Mouse (Mus musculus) hindbrain, embryonic 11.5 days (tissue): Measurements from ENCODE around the gene Gm42372. TPM values are rescaled to one million over a fixed set of nuclear protein-coding genes. Genes with fewer than 3 reads are reported as not detected.

Experiments used
- ATAC-seq: fragments of 200-750 bp; cut with Nextera tagmentation; 2 replicates; pipeline ENCODE4 v1.8.0; 2017; ENCODE audit warnings: mild to moderate bottlenecking, moderate TSS enrichment, moderate library complexity; ENCODE audit not compliant: low FRiP score
- DNase-seq: peaks from one replicate; pipeline ENCODE4 v3.0.0-alpha.2; 2015; ENCODE audit warnings: low spot score
- H3K27ac ChIP-seq: fragments of 300-500 bp; sonication (generic); 2 replicates; pipeline ENCODE4 v1.5.1; 2014; ENCODE audit warnings: mild to moderate bottlenecking, low read depth, low read length
- H3K27me3 ChIP-seq: fragments of 300-500 bp; sonication (generic); 2 replicates; pipeline ENCODE4 v1.6.1; 2014; ENCODE audit warnings: mild to moderate bottlenecking, low read length, moderate library complexity, mixed read lengths; ENCODE audit not compliant: control insufficient read depth, insufficient read depth
- H3K36me3 ChIP-seq: fragments of 300-500 bp; sonication (generic); 2 replicates; pipeline ENCODE4 v1.6.1; 2014; ENCODE audit warnings: mild to moderate bottlenecking, low read length, moderate library complexity, mixed read lengths; ENCODE audit not compliant: control insufficient read depth, insufficient read depth
- H3K4me1 ChIP-seq: fragments of 300-500 bp; sonication (generic); replicated peaks from 2 replicates; pipeline ENCODE4 v1.6.1; 2014; ENCODE audit warnings: low read length, mixed read lengths; ENCODE audit not compliant: control insufficient read depth, insufficient read depth
- H3K4me2 ChIP-seq: fragments of 300-500 bp; sonication (generic); replicated peaks from 2 replicates; pipeline ENCODE4 v1.6.1; 2014; ENCODE audit warnings: mild to moderate bottlenecking, low read depth, low read length
- H3K4me3 ChIP-seq: fragments of 300-500 bp; sonication (generic); 2 replicates; pipeline ENCODE4 v1.5.1; 2014; ENCODE audit warnings: low read depth, low read length
- H3K9ac ChIP-seq: fragments of 300-500 bp; sonication (generic); 2 replicates; pipeline ENCODE4 v1.6.1; 2014; ENCODE audit warnings: low read depth, low read length
- H3K9me3 ChIP-seq: fragments of 300-500 bp; sonication (generic); 2 replicates; pipeline ENCODE4 v1.6.1; 2016; ENCODE audit warnings: low read length; ENCODE audit not compliant: control insufficient read depth
- WGBS: fragments of 180-500 bp; shearing (Covaris S2); extraction: QIAGEN DNeasy Blood & Tissue Kit; methylation state at CpG from one replicate; pipeline ENCODE4 v1.1.7; 2014; 5-methylcytosine and 5-hydroxymethylcytosine counted together
- polyA plus RNA-seq: library from polyadenylated mRNA; unstranded; fragments of >200 nt; fragmentation: Nextera tagmentation; extraction: Ambion mirVana; gene quantifications from 2 replicates; pipeline ENCODE4 v1.2.1, GENCODE M21; 2014

Gm42372 gene
- polyA plus RNA-seq, 1 experiment from 2014 or later: 1.7 TPM

DNA sequence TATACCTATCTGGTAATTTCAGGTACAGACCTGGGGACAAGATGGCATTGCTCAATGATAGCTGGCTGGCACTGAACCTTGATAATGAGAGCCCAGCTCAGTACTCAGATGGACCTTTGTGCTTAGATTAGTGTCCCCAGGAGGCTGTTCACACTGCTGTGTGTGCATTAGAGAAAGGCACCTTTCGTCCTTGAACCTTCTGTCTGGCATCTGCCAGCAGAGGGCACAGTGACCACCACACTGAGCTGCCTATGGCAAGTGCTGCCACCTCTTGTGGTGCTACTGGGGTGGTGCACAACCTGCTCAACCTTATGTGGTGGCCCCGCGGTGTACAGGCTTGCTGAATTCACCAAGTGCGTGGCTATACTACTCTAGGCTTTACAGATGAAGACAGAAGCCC lies 24.4 kb downstream of the Gm42372 start:
- Histone ChIP-seq H3K9me3 (no peaks in the 10 kb centered on the region), H3K27ac (no peak overlapping the region), H3K4me3 (no peak overlapping the region), H3K27me3 (no peaks in the 10 kb centered on the region), H3K4me2 (no peak overlapping the region), H3K4me1 (no peaks in the 10 kb centered on the region), H3K9ac (no peak overlapping the region), H3K36me3 (peaks cover 25% of the 10 kb centered on the region)
- WGBS: 93% methylated on average over 4 of the region's 4 CpGs
- ATAC-seq (no peak), DNase-seq (no peak)

DNA sequence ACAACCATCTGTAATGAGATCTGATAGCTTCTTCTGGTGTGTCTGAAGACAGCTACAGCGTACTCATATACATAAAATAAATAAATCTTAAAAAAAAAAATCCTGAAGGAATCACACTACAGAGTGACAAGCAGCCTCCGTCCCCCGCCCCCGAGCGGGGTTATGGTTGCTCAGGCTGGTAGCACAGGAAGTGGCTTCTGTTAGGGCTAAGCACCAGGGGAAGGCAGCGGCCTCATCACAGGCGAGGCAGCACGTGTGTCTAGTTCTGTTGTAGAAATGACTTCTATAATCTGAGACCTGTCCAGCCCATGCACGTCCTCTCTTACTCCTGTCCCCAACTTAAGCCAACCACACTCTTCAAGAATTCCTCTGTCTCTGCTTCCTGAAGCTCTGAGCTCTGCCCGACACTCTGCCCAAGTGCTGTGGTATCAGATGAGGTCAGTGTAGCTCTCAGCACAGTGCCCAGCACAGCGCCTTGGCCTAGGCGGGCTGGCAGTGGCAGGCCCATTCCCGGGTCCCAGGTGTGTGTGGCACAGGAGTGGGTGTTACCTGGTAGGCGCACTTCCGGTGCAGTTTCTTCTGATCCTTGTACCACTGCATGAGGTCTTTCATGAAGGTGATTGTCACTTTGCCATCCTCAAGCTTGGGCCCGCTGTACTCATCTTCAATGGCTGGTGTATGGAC lies 26.6 kb downstream of the Gm42372 start:
- no peak overlapping the region for H3K27ac ChIP-seq
- no peaks in the 10 kb centered on the region for H3K4me1 ChIP-seq
- no peak overlapping the region for H3K4me2 ChIP-seq
- ATAC-seq: no peak
- no peak overlapping the region for H3K9ac ChIP-seq
- peaks cover 25% of the 10 kb centered on the region for H3K36me3 ChIP-seq
- H3K9me3 ChIP-seq: no peaks in the 10 kb centered on the region
- no peaks in the 10 kb centered on the region for H3K27me3 ChIP-seq
- 94% methylated on average over 16 of the region's 16 CpGs for WGBS
- H3K4me3 ChIP-seq: no peak overlapping the region
- DNase-seq: no peak

DNA sequence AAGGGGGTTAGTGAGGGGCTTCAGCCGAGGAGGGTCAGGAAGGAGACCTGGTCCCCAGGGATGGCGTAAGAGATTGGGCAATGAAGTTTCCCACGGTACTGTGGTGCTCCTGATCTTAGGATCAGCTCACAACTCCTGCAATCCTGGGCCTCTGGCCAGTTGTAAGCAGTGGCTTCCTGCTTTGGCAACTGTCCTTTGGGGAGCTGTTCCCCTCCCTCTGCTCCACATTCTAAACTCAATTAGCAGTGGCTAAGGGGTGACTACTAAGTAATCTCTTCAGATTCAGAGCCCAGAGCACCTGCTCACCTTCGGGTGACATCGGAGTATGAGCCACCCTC lies 27.1 kb downstream of the Gm42372 start:
- H3K27ac ChIP-seq: no peak overlapping the region
- ATAC-seq (no peak), DNase-seq (no peak)
- WGBS: 95% methylated on average over 5 of the region's 5 CpGs
- H3K4me3 ChIP-seq: no peak overlapping the region
- H3K9me3 ChIP-seq: no peaks in the 10 kb centered on the region
- no peak overlapping the region for H3K4me2 ChIP-seq
- H3K27me3 ChIP-seq: no peaks in the 10 kb centered on the region
- H3K9ac ChIP-seq: no peak overlapping the region
- H3K36me3 ChIP-seq: peaks cover 25% of the 10 kb centered on the region
- H3K4me1 ChIP-seq: no peaks in the 10 kb centered on the region

DNA sequence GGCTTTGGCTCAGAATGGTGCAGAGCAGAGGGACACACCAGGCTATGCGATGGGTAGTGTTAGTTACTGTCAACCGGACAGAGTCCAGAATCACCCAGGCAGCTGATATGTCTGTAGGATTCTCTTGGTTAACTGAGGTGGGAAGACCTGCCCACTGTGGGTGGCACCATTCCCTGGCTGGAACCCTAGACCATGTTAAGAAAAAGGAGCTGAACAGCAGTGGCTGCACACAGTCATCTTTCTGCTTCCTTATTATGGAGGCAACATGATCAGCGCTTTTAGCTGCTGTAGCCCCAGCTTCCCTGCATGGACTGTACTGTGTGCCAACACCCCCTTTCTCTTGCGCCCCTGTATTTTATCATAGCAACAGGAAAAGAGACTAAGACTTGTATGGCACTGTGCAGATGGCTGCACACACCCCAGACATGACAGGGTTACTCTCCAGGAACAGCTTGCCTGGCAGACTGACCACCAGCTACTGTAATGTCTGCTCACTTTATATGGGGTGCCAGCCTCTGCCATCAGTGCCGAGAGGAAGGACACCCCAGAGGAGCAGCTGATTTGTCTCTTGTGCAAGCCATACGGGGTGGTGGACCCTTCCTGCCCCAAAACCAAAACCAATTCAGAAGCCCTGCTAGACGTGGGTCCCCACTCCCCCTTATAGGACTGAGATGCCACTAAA lies 29.2 kb downstream of the Gm42372 start:
- 97% methylated on average over 7 of the region's 7 CpGs for WGBS
- Histone ChIP-seq H3K9ac (no peak overlapping the region), H3K4me1 (no peaks in the 10 kb centered on the region), H3K4me3 (no peak overlapping the region), H3K4me2 (no peak overlapping the region), H3K27ac (no peak overlapping the region), H3K27me3 (no peaks in the 10 kb centered on the region), H3K9me3 (no peaks in the 10 kb centered on the region), H3K36me3 (peaks cover 18% of the 10 kb centered on the region)
- ATAC-seq (no peak), DNase-seq (no peak)

DNA sequence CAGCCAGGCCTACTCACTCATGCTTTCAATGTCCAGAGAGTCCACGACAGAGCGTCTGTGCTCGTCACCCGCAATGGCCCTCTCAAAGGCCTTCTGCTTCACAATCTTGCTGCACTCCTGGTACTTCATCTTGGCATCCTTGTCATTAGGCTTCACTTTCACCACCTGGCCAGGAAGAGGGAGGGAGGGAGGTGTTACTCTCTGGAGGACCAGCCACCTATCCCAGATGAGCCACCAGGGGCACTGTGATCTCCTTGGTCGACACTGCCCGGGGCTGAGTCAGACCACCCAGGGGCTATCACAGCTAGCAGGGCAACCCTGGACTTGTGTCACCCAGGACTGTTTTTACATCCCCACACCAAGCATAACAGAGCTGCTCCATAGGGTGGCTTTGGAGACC lies 32.5 kb downstream of the Gm42372 start:
- 85% methylated on average over 6 of the region's 6 CpGs for WGBS
- H3K4me2 ChIP-seq: no peak overlapping the region
- no peak for ATAC-seq

DNA sequence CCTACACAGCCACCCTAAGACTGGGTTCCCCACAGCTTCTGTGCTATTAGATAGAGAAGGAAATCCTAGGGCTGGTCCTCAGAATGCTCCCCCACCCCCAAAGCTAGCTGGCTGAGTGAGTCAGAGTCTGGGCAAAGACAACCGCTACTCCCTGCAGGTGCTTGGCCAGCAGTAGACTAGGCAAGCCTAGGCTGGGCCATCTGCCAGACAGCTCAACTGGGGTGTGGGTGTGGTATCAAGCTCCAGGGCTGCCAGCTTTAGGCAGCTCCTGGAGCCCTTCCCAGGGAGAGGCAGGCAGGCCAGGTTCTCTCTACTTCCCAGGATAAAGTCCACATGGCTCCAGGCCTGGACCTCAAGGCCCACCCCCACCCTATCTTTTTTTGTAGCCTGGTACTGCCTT lies 34.1 kb downstream of the Gm42372 start:
- DNase-seq: no peak
- peaks cover 22% of the 10 kb centered on the region for H3K36me3 ChIP-seq
- no peaks in the 10 kb centered on the region for H3K27me3 ChIP-seq

More for the DNA sequence above, 32.5 kb downstream of the Gm42372 start:
- H3K36me3 ChIP-seq: peaks cover 13% of the 10 kb centered on the region; the same call in 1 of the 2 replicates
- DNase-seq: no peak
- H3K9ac ChIP-seq: no peak overlapping the region
- no peaks in the 10 kb centered on the region for H3K9me3 ChIP-seq
- H3K4me3 ChIP-seq: no peak overlapping the region
- no peaks in the 10 kb centered on the region for H3K27me3 ChIP-seq
- no peaks in the 10 kb centered on the region for H3K4me1 ChIP-seq
- no peak overlapping the region for H3K27ac ChIP-seq

DNA sequence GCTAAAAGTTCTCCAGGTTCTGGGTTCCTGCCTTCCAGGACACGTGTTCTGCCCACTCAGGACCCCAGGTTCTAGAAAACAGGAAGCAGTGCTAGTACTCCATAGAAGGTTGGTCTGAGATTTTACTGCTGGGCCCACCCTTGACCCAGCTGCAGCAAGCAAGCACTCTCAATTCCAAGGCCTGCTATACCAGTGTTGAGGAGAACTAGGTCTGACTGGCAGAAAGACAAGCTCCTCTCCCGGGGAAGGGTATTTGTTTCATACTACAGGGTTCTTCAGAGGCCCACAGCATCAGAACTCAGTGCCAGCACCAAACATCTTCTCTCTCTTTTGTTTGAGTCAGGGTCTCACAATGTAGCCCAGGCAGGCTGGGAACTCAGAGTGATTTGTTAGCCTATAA lies 35.0 kb downstream of the Gm42372 start:
- Histone ChIP-seq H3K4me1 (no peaks in the 10 kb centered on the region), H3K4me3 (no peak overlapping the region), H3K9ac (no peak overlapping the region), H3K4me2 (no peak overlapping the region), H3K9me3 (no peaks in the 10 kb centered on the region), H3K27ac (no peak overlapping the region), H3K27me3 (no peaks in the 10 kb centered on the region), H3K36me3 (peaks cover 24% of the 10 kb centered on the region)
- 92% methylated on average over 2 of the region's 2 CpGs for WGBS
- DNase-seq (no peak), ATAC-seq (no peak)

More for the DNA sequence above, 34.1 kb downstream of the Gm42372 start:
- no peak for ATAC-seq
- Histone ChIP-seq H3K4me2 (no peak overlapping the region), H3K4me3 (no peak overlapping the region), H3K27ac (no peak overlapping the region), H3K9ac (no peak overlapping the region), H3K9me3 (no peaks in the 10 kb centered on the region), H3K4me1 (no peaks in the 10 kb centered on the region)
- 92% methylated on average over 1 of the region's 1 CpGs for WGBS

DNA sequence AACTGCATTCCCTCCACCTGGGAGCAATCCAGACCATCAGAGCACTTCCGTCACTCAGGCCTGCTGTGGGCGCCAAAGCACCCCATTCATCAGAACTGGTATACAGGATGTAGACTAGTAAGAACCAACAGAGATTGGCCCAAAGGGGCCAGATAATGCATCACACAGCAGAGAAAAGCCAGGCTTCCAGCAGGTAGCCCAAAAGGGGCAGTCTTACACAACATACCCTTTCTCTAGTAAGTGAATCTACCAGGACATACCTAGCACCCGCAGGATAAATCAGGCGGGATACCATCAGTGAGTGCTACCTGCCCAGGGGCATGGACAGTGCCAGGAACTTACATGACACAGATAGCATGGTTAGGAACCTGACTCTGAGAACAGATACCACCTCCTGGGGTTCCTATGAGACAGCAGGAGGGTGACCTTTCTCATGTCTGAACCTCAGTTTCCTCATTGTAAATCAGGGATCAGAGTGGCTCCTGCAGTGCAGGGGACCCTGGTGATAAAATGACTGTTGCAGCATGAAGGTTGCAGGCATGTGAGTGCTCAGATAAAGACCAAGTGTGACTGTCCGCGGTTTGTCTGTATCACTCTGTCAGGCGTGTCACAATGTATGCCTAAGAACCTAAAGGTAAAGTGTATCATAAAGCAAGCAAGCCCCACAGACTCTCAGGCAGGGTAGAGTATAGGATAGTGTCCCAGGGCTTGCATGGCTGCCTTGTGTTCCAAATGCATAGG lies 36.7 kb downstream of the Gm42372 start:
- no peaks in the 10 kb centered on the region for H3K27me3 ChIP-seq
- peaks cover 24% of the 10 kb centered on the region for H3K36me3 ChIP-seq
- ATAC-seq (no peak), DNase-seq (no peak)
- H3K27ac ChIP-seq: no peak overlapping the region
- WGBS: 92% methylated on average over 7 of the region's 7 CpGs
- H3K9ac ChIP-seq: no peak overlapping the region
- no peaks in the 10 kb centered on the region for H3K9me3 ChIP-seq
- no peak overlapping the region for H3K4me2 ChIP-seq
- H3K4me1 ChIP-seq: no peaks in the 10 kb centered on the region
- H3K4me3 ChIP-seq: no peak overlapping the region
